Mouse (Mus musculus): ENCODE results near the gene Ttc34. TPM values are rescaled to one million over a fixed set of nuclear protein-coding genes. Genes with fewer than 3 reads are reported as not detected.

The Ttc34 gene
- polyA plus RNA-seq, 1 experiment from 2014 or later, result not detected

DNA sequence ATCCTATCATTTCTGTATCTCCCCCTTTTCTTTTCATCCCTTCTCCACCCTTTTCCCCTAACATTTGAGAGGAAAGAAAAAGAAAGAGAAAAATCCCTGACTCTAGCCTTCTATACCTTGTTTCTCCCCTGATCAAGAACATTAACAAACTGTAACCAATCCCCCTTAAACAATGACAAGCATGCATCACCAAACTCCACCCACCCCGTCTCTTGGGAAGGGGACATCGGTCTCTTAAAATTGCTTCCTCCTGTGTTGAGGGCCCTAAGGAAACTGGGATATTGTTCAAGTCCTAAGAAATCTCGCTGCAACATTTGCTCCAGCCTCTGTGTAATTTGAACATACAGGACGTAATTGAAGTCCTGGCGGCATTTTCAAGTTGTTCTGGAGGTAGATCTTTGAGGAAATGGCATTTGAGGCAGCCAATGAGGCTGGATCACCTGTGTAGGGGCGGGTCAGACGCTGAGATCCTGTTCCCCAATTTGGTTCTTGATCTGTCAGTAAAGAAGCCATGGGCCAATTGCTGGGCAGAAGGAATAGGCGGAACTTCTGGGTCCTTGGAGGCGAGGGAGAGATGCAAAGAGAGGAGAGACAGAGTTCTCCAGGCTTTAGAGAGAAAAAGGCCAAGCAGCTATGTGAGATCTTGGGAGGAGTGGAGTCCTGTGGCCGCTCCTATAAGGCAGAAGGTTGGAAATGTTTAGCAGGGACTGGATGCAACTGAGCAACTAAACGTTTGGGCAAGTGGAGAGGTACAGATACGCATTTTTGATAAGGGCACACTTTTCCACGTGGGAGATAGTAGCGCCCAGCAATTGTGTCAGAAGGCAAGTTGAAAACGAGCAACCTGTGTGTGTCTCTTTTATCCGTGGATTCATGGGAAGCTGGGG, 67.2 kb downstream of the Ttc34 start:
- H3K4me1 ChIP-seq, result peaks cover 45% of the 10 kb centered on the region
- ATAC-seq, result peak; percentile 94
- peak overlapping the region; percentile 81 for H3K27ac ChIP-seq
- 0 out of 2 replicates have a peak, but pooled peaks cover under 1% of the 10 kb centered on the region for H3K36me3 ChIP-seq
- WGBS (ENCODE audit: insufficient replicate concordance), result 2% methylated on average over 16 of the region's 16 CpGs
- peak overlapping the region; percentile 81 for H3K4me2 ChIP-seq
- peak overlapping the region; percentile 76 for H3K9ac ChIP-seq
- H3K9me3 ChIP-seq (replicated peaks), result no peaks in the 10 kb centered on the region
- H3K4me3 ChIP-seq, result peak overlapping the region; percentile 63
- H3K27me3 ChIP-seq (replicated peaks), result peaks cover 20% of the 10 kb centered on the region; the same call in 1 of the 2 replicates

DNA sequence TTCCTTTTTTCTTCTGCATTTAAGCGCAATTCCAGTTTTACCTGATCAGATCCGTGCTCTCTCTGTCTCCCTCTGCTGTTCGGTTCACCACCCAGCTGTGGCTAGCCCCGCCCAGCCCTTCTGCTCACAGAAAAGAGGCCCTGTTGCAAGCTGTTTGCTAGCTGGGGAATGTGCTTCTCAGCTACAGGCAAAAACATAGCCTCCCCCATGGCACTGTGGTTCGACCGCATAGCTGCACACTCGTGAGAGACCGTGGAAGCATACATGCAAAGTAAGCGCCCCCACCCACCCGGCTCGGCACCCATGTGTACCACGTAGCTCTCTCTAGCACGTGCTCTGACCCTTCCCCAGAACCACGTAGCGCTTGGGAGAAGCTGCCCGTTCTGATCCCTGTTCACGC, 70.6 kb downstream of the Ttc34 start:
- H3K27ac ChIP-seq, result peak overlapping the region; percentile 94
- 0 out of 2 replicates have a peak, but pooled peaks cover 3% of the 10 kb centered on the region for H3K36me3 ChIP-seq
- peak overlapping the region; percentile 66 for H3K9ac ChIP-seq
- H3K4me3 ChIP-seq, result peak overlapping the region; percentile 21
- peaks cover 78% of the 10 kb centered on the region for H3K4me1 ChIP-seq
- H3K9me3 ChIP-seq (replicated peaks), result no peaks in the 10 kb centered on the region
- peak; percentile 26; the same call in 1 of the 2 replicates for ATAC-seq
- 38% methylated on average over 17 of the region's 17 CpGs for WGBS (ENCODE audit: insufficient replicate concordance)
- no peaks in the 10 kb centered on the region for H3K27me3 ChIP-seq (replicated peaks)
- peak overlapping the region; percentile 62 for H3K4me2 ChIP-seq

DNA sequence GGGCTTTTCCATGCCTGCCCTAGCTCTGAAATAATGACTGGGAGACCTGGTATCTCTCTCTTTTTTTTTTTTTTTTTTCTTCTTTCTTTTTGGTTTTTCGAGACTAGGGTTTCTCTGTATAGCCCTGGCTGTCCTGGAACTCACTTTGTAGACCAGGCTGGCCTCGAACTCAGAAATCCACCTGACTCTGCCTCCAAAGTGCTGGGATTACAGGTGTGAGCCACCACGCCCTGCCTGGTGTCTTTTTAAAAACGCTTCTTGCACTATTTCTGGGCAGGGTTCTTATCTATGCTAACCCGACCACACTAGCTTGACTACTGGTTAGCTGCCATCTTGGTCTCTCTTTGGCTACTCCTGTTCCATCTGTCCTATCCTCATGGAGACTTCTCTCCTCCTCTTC, 71.2 kb downstream of the Ttc34 start:
- no peak for ATAC-seq
- H3K27me3 ChIP-seq (replicated peaks), result no peaks in the 10 kb centered on the region
- H3K9me3 ChIP-seq (replicated peaks), result no peaks in the 10 kb centered on the region
- H3K4me3 ChIP-seq, result no peak overlapping the region
- 43% methylated on average over 5 of the region's 5 CpGs for WGBS (ENCODE audit: insufficient replicate concordance)
- peak overlapping the region; percentile 66 for H3K9ac ChIP-seq
- 0 out of 2 replicates have a peak, but pooled peaks cover 3% of the 10 kb centered on the region for H3K36me3 ChIP-seq
- H3K27ac ChIP-seq, result peak overlapping the region; percentile 94
- H3K4me2 ChIP-seq, result peak overlapping the region; percentile 62
- peaks cover 80% of the 10 kb centered on the region for H3K4me1 ChIP-seq

DNA sequence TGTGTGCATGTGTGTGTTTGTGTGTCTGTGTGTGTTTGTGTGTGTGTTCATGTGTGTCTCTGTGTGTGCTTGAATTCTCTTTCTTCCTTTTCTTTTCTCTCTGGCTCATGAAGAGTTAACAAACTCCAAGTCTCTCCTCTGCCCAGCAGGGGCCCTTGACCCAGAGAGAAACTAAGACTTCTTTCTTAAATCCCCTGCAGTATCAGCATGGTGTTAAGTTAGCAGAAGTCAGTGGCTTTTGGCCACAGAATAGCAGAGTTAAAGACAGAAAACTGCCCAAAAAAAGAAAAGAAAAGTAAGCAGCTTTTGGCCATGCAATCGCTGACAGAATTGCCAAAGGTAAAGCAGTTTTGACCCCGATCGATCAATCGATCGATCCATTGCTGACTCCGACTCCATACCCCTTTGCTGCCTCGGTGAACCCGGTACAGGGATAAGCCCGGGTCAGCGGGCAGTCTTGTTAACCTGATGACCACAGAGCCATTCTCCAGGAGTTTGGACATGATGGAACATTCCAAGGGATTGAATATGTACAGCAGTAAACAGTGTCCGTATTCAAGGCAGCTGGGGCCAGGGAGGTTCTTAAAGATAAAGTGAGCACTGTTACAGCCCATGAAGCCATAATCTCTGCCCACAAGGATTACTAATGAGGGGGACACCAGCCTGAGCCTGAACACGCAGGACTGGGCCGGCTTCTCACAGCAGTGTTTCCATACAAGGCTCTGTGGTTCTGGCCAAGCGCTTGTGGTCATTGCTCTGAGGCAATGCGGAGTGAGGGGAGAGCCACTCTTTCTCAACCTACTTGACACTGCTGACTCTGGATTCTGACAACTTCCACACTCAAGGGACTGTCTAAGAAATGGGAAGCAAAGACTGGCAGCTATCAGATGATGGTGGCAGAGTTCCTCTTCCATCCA, 73.6 kb downstream of the Ttc34 start:
- peak overlapping the region; percentile 75 for H3K9ac ChIP-seq
- peak; percentile 58 for ATAC-seq

DNA sequence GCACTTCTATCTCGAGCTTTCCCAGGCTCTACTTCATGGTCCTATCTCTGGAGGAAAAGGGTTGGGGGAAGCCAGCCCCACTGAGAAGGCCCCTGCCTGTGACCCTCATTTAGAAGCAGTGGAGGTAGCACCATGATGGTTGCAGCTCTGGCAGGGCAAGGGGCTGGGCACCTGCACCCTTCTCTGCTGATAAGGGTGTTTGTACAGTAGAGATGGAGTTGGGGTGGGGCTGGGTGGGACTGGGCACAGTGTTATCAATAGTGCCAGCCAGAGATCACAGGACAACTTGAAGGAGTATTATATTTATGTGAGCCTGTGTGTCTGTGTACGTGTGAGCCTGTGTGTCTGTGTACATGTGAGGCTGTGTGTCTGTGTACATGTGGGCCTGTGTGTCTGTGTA, 74.4 kb downstream of the Ttc34 start:
- H3K4me1 ChIP-seq, result peaks cover 91% of the 10 kb centered on the region
- ATAC-seq, result peak; percentile 92
- H3K9me3 ChIP-seq (replicated peaks), result no peaks in the 10 kb centered on the region
- peaks cover 33% of the 10 kb centered on the region for H3K36me3 ChIP-seq
- H3K27ac ChIP-seq, result peak overlapping the region; percentile 96
- H3K27me3 ChIP-seq (replicated peaks), result no peaks in the 10 kb centered on the region
- WGBS (ENCODE audit: insufficient replicate concordance), result 15% methylated on average over 2 of the region's 2 CpGs
- H3K9ac ChIP-seq, result peak overlapping the region; percentile 75
- H3K4me3 ChIP-seq, result peak overlapping the region; percentile 36
- peak overlapping the region; percentile 63 for H3K4me2 ChIP-seq

More for the DNA sequence above, 73.6 kb downstream of the Ttc34 start:
- Histone ChIP-seq H3K36me3 (peaks cover 26% of the 10 kb centered on the region), H3K27me3 (replicated peaks) (no peaks in the 10 kb centered on the region), H3K4me3 (peak overlapping the region; percentile 10), H3K27ac (peak overlapping the region; percentile 96), H3K4me1 (peaks cover 89% of the 10 kb centered on the region), H3K9me3 (replicated peaks) (no peaks in the 10 kb centered on the region), H3K4me2 (peak overlapping the region; percentile 63)
- 30% methylated on average over 15 of the region's 15 CpGs for whole genome bisulfite sequencing (ENCODE audit: insufficient replicate concordance)

DNA sequence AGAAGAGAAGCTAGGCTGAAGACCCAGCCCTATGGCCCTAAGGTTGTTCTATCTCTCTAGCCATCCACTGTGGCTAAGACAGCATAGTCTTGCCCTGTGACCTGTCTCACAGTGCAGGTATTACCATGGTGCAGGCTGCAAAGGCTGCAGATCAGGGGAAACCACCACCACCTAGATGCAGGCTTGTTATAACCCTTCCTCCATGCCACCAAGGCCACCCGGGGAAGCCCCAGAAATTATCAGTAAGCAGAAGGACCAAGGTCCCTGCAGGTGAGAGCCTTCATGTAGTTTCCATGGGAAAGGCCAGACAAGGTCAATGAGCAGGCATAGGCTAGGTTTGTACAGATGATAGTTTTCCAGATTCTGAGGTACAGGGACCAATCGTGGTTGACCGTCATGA, 76.6 kb downstream of the Ttc34 start:
- Histone ChIP-seq H3K4me2 (no peak overlapping the region), H3K27ac (peak overlapping the region; percentile 96), H3K9me3 (replicated peaks) (0 out of 2 replicates have a peak, but pooled peaks cover 4% of the 10 kb centered on the region), H3K4me1 (peaks cover 98% of the 10 kb centered on the region), H3K9ac (peak overlapping the region; percentile 64), H3K27me3 (replicated peaks) (no peaks in the 10 kb centered on the region), H3K36me3 (peaks cover 56% of the 10 kb centered on the region), H3K4me3 (no peak overlapping the region)
- 72% methylated on average over 3 of the region's 3 CpGs for WGBS (ENCODE audit: insufficient replicate concordance)
- ATAC-seq, result no peak

DNA sequence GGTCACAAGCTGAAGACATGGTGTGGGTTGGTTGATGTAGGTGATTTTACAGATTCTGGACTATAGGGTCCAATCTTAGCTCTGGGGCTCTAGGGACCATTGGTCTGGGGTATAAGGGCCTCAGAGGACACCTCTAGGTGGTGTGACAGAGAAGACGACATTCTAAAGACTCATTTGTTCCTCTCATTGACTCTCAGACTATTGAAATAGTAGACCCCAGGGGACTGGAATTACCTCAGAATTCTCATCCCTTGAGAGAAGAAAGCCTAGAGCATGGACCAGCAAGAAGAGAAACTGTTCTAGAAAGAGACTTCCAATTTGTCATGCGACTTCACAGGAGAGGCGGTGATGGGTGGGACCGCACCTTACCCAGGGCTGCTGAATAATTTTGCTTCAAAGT, 77.0 kb downstream of the Ttc34 start:
- no peaks in the 10 kb centered on the region for H3K27me3 ChIP-seq (replicated peaks)
- 0 out of 2 replicates have a peak, but pooled peaks cover 4% of the 10 kb centered on the region for H3K9me3 ChIP-seq (replicated peaks)
- ATAC-seq, result no peak
- H3K4me3 ChIP-seq, result no peak overlapping the region
- H3K36me3 ChIP-seq, result peaks cover 60% of the 10 kb centered on the region
- H3K4me1 ChIP-seq, result peaks cover 96% of the 10 kb centered on the region
- H3K27ac ChIP-seq, result peak overlapping the region; percentile 96
- no peak overlapping the region for H3K4me2 ChIP-seq
- WGBS (ENCODE audit: insufficient replicate concordance), result 88% methylated on average over 4 of the region's 4 CpGs
- H3K9ac ChIP-seq, result no peak overlapping the region; the same call in 1 of the 2 replicates

DNA sequence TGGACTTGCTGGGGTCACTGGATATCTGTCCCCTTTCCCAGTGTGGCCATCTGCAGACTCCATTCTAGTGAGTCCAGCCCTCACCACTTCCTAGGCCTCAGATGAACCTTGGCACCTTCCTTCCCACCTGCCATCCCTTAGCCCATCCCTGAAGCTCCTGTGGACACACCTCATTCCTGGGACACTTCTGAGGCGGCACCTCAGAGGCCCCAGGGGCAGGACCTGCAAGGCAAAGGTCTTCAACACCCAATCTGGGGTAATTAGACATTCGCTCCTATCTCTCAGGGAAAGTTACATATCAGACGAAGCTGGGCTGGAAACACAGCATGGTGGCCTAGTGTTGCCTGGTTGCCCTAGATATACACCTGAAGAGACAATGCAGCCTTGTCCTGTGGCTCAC, 77.4 kb downstream of the Ttc34 start:
- Histone ChIP-seq H3K9ac (no peak overlapping the region), H3K4me3 (no peak overlapping the region), H3K4me1 (peaks cover 92% of the 10 kb centered on the region), H3K4me2 (no peak overlapping the region), H3K9me3 (replicated peaks) (0 out of 2 replicates have a peak, but pooled peaks cover 4% of the 10 kb centered on the region), H3K36me3 (peaks cover 61% of the 10 kb centered on the region), H3K27me3 (replicated peaks) (no peaks in the 10 kb centered on the region), H3K27ac (peak overlapping the region; percentile 96)
- 52% methylated on average over 3 of the region's 3 CpGs for WGBS (ENCODE audit: insufficient replicate concordance)
- no peak for ATAC-seq

DNA sequence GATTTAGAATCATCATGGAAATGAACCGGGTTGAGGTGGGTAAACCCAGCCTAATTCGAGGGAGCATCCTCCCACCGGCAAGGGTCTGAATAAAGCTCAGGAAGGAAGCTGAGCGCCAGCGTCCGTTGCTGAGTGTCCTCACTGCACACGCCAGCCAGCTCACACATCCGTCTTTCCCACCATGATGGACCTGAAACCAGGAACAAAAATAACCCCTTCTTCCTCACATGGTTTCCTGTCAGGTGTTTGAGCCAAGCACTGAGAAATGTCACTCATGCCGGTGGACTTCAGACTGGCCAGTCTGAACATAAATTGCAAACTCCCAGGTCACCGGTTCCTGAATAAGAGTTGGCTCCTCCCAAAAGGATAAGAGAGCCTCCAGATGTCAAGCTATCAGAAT, 78.0 kb downstream of the Ttc34 start:
- no peak overlapping the region for H3K4me3 ChIP-seq
- no peaks in the 10 kb centered on the region for H3K27me3 ChIP-seq (replicated peaks)
- H3K4me1 ChIP-seq, result peaks cover 89% of the 10 kb centered on the region
- H3K9me3 ChIP-seq (replicated peaks), result 0 out of 2 replicates have a peak, but pooled peaks cover 4% of the 10 kb centered on the region
- no peak overlapping the region for H3K9ac ChIP-seq
- WGBS (ENCODE audit: insufficient replicate concordance), result 38% methylated on average over 10 of the region's 10 CpGs
- H3K4me2 ChIP-seq, result 0 out of 2 replicates have a peak overlapping the region, but pooled peaks have one; percentile 13
- peaks cover 67% of the 10 kb centered on the region for H3K36me3 ChIP-seq
- ATAC-seq, result no peak
- peak overlapping the region; percentile 96 for H3K27ac ChIP-seq

DNA sequence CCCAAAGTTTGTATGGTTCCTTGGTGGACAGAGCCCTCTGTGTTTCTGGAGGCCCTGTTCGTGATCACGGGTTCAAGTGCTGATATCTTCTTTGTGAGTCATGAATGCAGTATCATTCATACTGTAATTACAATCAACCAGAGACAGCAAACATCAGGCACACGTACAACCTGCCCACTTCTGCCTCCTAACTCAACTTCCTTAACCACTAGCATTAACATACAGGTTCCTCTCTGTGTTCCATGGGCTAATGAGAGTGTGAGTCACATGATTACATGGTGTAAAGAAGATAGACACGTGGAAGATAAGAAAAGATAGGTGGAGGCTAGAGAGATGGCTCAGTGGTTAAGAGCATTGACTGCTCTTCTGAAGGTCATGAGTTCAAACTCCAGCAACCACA, 79.4 kb downstream of the Ttc34 start:
- peaks cover 80% of the 10 kb centered on the region for H3K36me3 ChIP-seq
- H3K27ac ChIP-seq, result peak overlapping the region; percentile 96
- ATAC-seq, result peak; percentile 28; the same call in 1 of the 2 replicates
- H3K27me3 ChIP-seq (replicated peaks), result no peaks in the 10 kb centered on the region
- H3K4me3 ChIP-seq, result no peak overlapping the region
- H3K9ac ChIP-seq, result no peak overlapping the region
- no peak overlapping the region for H3K4me2 ChIP-seq
- H3K9me3 ChIP-seq (replicated peaks), result 0 out of 2 replicates have a peak, but pooled peaks cover 4% of the 10 kb centered on the region
- peaks cover 84% of the 10 kb centered on the region for H3K4me1 ChIP-seq
- WGBS (ENCODE audit: insufficient replicate concordance), result 67% methylated on average over 4 of the region's 4 CpGs
